Mouse (Mus musculus) cerebellum, adult 8-10 months (tissue): ENCODE data around the gene Trim3.

Experiments
- DNase-seq: peaks from one replicate; pipeline ENCODE4 v3.0.0; 2022

Gene Trim3

GRCm38 (mm10) chr7:105556406-105556805, 77.0 kb downstream of the Trim3 start:
- peak; percentile 23 for DNase-seq

GRCm38 (mm10) chr7:105555571-105555970, 77.8 kb downstream of the Trim3 start:
- DNase-seq: peak; percentile 55
